Mouse (Mus musculus) heart, adult 2 months (tissue): Measurements from ENCODE around the gene Barx2. TPM values are rescaled to one million over a fixed set of nuclear protein-coding genes. Genes with fewer than 3 reads are reported as not detected.

Experiments used
- DNase-seq, 2 experiments: peaks; one replicate each; pipeline ENCODE4 v3.0.0; 2021
- H3K27ac ChIP-seq: fragments of 200-600 bp; 2 replicates; pipeline ENCODE4 v1.8.1; 2022
- H3K27me3 ChIP-seq: fragments of 200-500 bp; 2 replicates; pipeline ENCODE4 v1.6.1; 2012; ENCODE audit warnings: mild to moderate bottlenecking, low read length, inconsistent platforms, mixed read lengths; ENCODE audit not compliant: control insufficient read depth, insufficient read depth
- H3K36me3 ChIP-seq: fragments of 200-500 bp; 2 replicates; pipeline ENCODE4 v1.6.1; 2012; ENCODE audit warnings: low read length, inconsistent platforms; ENCODE audit not compliant: control insufficient read depth, insufficient read depth
- H3K4me1 ChIP-seq: fragments of 200-500 bp; 2 replicates; pipeline ENCODE4 v1.6.1; 2011; ENCODE audit warnings: low read length; ENCODE audit not compliant: control insufficient read depth, insufficient read depth
- H3K4me3 ChIP-seq: fragments of 200-600 bp; 2 replicates; pipeline ENCODE4 v1.8.1; 2022
- H3K79me2 ChIP-seq: fragments of 200-500 bp; replicated peaks from 2 replicates; pipeline ENCODE4 v1.6.1; 2012; ENCODE audit warnings: mild to moderate bottlenecking, inconsistent platforms, low read length, moderate library complexity, mixed read lengths; ENCODE audit not compliant: control insufficient read depth, insufficient read depth
- H3K9ac ChIP-seq: fragments of 200-500 bp; 2 replicates; pipeline ENCODE4 v1.6.1; 2012; ENCODE audit warnings: low read depth, mild to moderate bottlenecking, control low read depth, inconsistent platforms, low read length, mixed read lengths
- CTCF ChIP-seq: fragments of 200-600 bp; IDR thresholded peaks from 2 replicates; pipeline ENCODE4 v1.8.1; 2022; ENCODE audit warnings: antibody characterized with exemption, mild to moderate bottlenecking, moderate library complexity
- EP300 ChIP-seq: fragments of 200-500 bp; IDR thresholded peaks from 2 replicates; pipeline ENCODE4 v1.6.1; 2011; ENCODE audit warnings: low read depth, low read length, control low read depth; ENCODE audit not compliant: insufficient read depth
- POLR2A ChIP-seq: fragments of 200-500 bp; IDR thresholded peaks from 2 replicates; pipeline ENCODE4 v1.6.1; 2011; ENCODE audit warnings: mild to moderate bottlenecking, low read depth, low read length, control low read depth; ENCODE audit not compliant: insufficient read depth
- WGBS: fragments of 180-500 bp; shearing (Covaris S2); methylation state at CpG from one replicate; pipeline ENCODE4 v1.1.7; 2018; 5-methylcytosine and 5-hydroxymethylcytosine counted together
- intact Hi-C: fragments of 180-260 bp; cut with DNase I; formaldehyde crosslinking; loops from one replicate; pipeline ENCODE4 v1.15.1; 2025
- polyA plus RNA-seq: library from polyadenylated mRNA; depleted of rRNA; stranded (reverse); fragments of >200 nt; gene quantifications from 2 replicates; pipeline ENCODE4 v1.2.3, GENCODE M21; 2012
- total RNA-seq, 2 experiments: library from RNA; stranded (reverse); gene quantifications; 2 replicates each; pipeline ENCODE4 v1.2.3; 2021

Barx2 gene
- total and polyA plus RNA-seq, 3 experiments, result 0.04 to 0.36 (median 0.13) TPM

GRCm38 (mm10) chr9:31875556-31875955 lies 37.7 kb downstream of the Barx2 start:
- no peak for TF ChIP-seq EP300
- no peak for TF ChIP-seq CTCF
- TF ChIP-seq POLR2A, result no peak

GRCm38 (mm10) chr9:31874236-31874635 lies 39.0 kb downstream of the Barx2 start:
- Histone ChIP-seq H3K4me1 (no peaks in the 10 kb centered on the region), H3K36me3 (no peaks in the 10 kb centered on the region), H3K4me3 (no peak overlapping the region), H3K27ac (no peak overlapping the region), H3K79me2 (no peaks in the 10 kb centered on the region), H3K9ac (no peak overlapping the region), H3K27me3 (no peaks in the 10 kb centered on the region)
- TF ChIP-seq POLR2A (no peak), EP300 (no peak), CTCF (no peak)
- 70% methylated on average over 3 of the region's 3 CpGs for WGBS
- intact Hi-C loops, result no loop called here
- DNase-seq, result no peak

More at GRCm38 (mm10) chr9:31875556-31875955, 37.7 kb downstream of the Barx2 start:
- DNase-seq, result no peak
- no peaks in the 10 kb centered on the region for H3K79me2 ChIP-seq
- H3K36me3 ChIP-seq, result no peaks in the 10 kb centered on the region
- H3K4me1 ChIP-seq, result no peaks in the 10 kb centered on the region
- H3K9ac ChIP-seq, result no peak overlapping the region
- H3K27ac ChIP-seq, result no peak overlapping the region
- H3K27me3 ChIP-seq, result no peaks in the 10 kb centered on the region
- WGBS, result 87% methylated on average over 3 of the region's 3 CpGs
- intact Hi-C loops, result no loop called here
- no peak overlapping the region for H3K4me3 ChIP-seq

- H3K36me3 ChIP-seq, result no peaks in the 10 kb centered on the region
- 69% methylated on average over 4 of the region's 4 CpGs for WGBS
- H3K79me2 ChIP-seq, result no peaks in the 10 kb centered on the region
- H3K9ac ChIP-seq, result no peak overlapping the region
- intact Hi-C loops, result no loop called here
- no peak for DNase-seq
- TF ChIP-seq CTCF, result no peak
- no peak for TF ChIP-seq POLR2A
- TF ChIP-seq EP300, result no peak
- no peak overlapping the region for H3K27ac ChIP-seq
- no peaks in the 10 kb centered on the region for H3K4me1 ChIP-seq
- H3K4me3 ChIP-seq, result no peak overlapping the region
- no peaks in the 10 kb centered on the region for H3K27me3 ChIP-seq
Measured at GRCm38 (mm10) chr9:31871410-31871809, 41.9 kb downstream of the Barx2 start.

- intact Hi-C loops, result no loop called here
Measured at GRCm38 (mm10) chr9:31868823-31869460, 44.3 kb downstream of the Barx2 start.

GRCm38 (mm10) chr9:31863830-31864229 lies 49.4 kb downstream of the Barx2 start:
- no peaks in the 10 kb centered on the region for H3K36me3 ChIP-seq
- H3K4me3 ChIP-seq, result no peak overlapping the region
- no peak for DNase-seq
- no peaks in the 10 kb centered on the region for H3K79me2 ChIP-seq
- WGBS, result 69% methylated on average over 6 of the region's 6 CpGs
- intact Hi-C loops, result no loop called here
- no peak overlapping the region for H3K27ac ChIP-seq
- no peaks in the 10 kb centered on the region for H3K27me3 ChIP-seq
- TF ChIP-seq CTCF (no peak), EP300 (no peak), POLR2A (no peak)
- no peaks in the 10 kb centered on the region for H3K4me1 ChIP-seq
- no peak overlapping the region for H3K9ac ChIP-seq

More at GRCm38 (mm10) chr9:31868823-31869460, 44.3 kb downstream of the Barx2 start:
- H3K36me3 ChIP-seq, result no peaks in the 10 kb centered on the region
- no peak for DNase-seq
- no peak overlapping the region for H3K9ac ChIP-seq
- no peaks in the 10 kb centered on the region for H3K4me1 ChIP-seq
- WGBS, result 80% methylated on average over 2 of the region's 2 CpGs
- TF ChIP-seq POLR2A, result no peak
- no peak for TF ChIP-seq EP300
- no peak for TF ChIP-seq CTCF
- H3K4me3 ChIP-seq, result no peak overlapping the region
- no peaks in the 10 kb centered on the region for H3K79me2 ChIP-seq
- no peak overlapping the region for H3K27ac ChIP-seq
- no peaks in the 10 kb centered on the region for H3K27me3 ChIP-seq

- 77% methylated on average over 5 of the region's 5 CpGs for WGBS
- DNase-seq, result no peak
- H3K4me3 ChIP-seq, result no peak overlapping the region
- H3K27ac ChIP-seq, result no peak overlapping the region
- intact Hi-C loops, result no loop called here
- H3K36me3 ChIP-seq, result no peaks in the 10 kb centered on the region
- H3K4me1 ChIP-seq, result no peaks in the 10 kb centered on the region
- H3K79me2 ChIP-seq, result no peaks in the 10 kb centered on the region
- no peak for TF ChIP-seq EP300
- TF ChIP-seq POLR2A, result no peak
- TF ChIP-seq CTCF, result no peak
- no peaks in the 10 kb centered on the region for H3K27me3 ChIP-seq
- H3K9ac ChIP-seq, result no peak overlapping the region
Measured at GRCm38 (mm10) chr9:31859446-31859845, 53.8 kb downstream of the Barx2 start.
